Mouse (Mus musculus) embryonic fibroblast, embryonic 13.5 days (primary cell): ENCODE results near the gene Dok3. TPM values are rescaled to one million over a fixed set of nuclear protein-coding genes. Genes with fewer than 3 reads are reported as not detected.

Source experiments
- H3K27ac ChIP-seq: 2 replicates; pipeline ENCODE4 v1.5.1; 2012; ENCODE audit warnings: low read length, control low read depth, inconsistent platforms; ENCODE audit not compliant: insufficient read depth
- H3K4me1 ChIP-seq: 2 replicates; pipeline ENCODE4 v1.6.1; 2011; ENCODE audit warnings: low read length; ENCODE audit not compliant: control insufficient read depth, insufficient read depth
- H3K4me3 ChIP-seq: 2 replicates; pipeline ENCODE4 v1.5.1; 2011; ENCODE audit warnings: mild to moderate bottlenecking, control low read depth, low read length; ENCODE audit not compliant: insufficient read depth
- CTCF ChIP-seq: IDR thresholded peaks from 2 replicates; pipeline ENCODE4 v1.5.1; 2011; ENCODE audit warnings: mild to moderate bottlenecking, control low read depth, low read length, moderate library complexity, borderline replicate concordance; ENCODE audit not compliant: insufficient read depth
- POLR2A ChIP-seq: IDR thresholded peaks from 2 replicates; pipeline ENCODE4 v1.6.1; 2011; ENCODE audit warnings: low read depth, mild to moderate bottlenecking, control low read depth, low read length, moderate library complexity
- polyA plus RNA-seq: library from polyadenylated mRNA; stranded (reverse); fragments of >200 nt; gene quantifications from 2 replicates; pipeline ENCODE4 v1.2.4, GENCODE M21; 2011; ENCODE audit warnings: low read depth; ENCODE audit not compliant: missing spikeins, insufficient read length

Dok3 gene
- polyA plus RNA-seq, 1 experiment: 0.79 TPM

DNA sequence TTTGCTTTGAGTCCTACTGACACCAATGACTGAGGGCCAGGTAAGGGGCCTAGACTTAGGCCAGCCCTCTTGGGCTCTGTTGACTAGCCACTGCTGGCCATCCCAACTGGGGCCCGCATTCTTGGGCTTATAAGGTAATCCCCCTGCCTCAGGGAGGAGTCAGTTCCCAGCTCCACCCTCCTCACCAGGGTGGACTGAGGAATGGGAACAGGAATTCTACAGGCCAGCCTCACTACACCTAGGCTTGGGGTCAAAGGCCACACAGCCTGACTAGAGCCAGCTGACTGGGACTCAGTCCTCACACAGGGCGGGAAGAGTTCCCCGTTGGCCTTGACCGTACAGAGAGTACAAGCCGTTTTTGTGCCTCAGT is 17.6 kb downstream of the Dok3 start:
- Histone ChIP-seq H3K27ac (peak overlapping the region; percentile 92), H3K4me1 (peaks cover 16% of the 10 kb centered on the region), H3K4me3 (peak overlapping the region; percentile 76)
- TF ChIP-seq CTCF (no peak), POLR2A (peak; percentile 50; the same call in 1 of the 2 replicates)

DNA sequence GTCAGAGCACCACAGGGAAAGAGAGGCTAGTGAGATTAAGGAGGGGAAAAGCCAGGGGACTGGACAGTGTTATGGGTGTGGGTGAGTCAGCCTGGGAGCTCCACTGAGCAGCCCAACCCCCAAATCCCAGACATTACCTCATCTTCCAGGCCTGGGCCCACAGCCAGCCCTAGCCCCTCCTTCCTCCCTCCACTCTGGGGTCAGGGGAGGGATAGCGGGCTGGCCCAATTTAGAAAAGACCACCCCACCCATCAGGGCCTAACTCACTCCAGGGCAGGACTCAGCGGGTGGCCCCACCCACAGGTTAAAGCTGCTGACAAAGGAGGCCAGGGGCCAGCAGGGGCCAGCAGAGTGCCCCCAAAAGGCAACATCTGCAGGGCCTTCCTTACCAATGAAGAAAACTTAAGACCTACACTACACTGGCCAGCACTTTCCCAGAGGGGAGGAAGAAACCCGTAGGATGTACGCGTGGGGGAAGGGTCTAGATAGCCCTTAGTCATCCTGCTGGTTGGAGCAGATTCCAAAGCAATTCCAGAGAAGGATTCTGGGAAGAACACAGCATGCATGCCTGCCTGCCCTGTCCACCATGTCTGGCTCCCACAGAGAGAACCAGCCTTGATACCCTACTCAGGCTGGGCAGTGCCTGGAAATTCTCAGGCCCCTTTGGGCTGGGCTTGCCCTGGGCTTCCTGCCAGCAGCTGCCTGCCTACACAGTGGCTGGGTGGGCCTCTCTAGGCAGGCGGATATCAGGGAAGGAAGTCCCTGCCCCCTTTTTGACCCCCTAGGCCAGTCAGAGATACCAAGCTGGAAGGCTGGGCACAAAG is 18.2 kb downstream of the Dok3 start:
- Histone ChIP-seq H3K4me1 (peaks cover 16% of the 10 kb centered on the region), H3K27ac (peak overlapping the region; percentile 92), H3K4me3 (peak overlapping the region; percentile 76)
- no peak for TF ChIP-seq CTCF
- TF ChIP-seq POLR2A: peak; percentile 72; the same call in 1 of the 2 replicates

DNA sequence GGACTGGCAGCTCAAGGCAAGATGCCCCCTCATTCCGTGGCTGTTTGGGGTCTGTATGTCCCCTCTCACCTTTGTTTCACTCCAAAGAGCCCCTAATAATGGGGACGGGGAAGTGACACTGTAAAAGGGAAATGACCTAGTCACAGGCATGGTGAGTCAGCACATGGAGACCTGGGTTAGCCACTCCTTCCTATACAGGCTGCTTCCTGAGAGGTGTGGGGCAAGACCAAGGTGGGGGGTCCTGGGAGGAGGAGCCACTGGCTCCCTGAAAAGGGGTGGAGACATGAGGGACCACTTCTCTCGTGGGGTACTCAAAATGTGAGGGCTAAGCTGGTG is 18.8 kb downstream of the Dok3 start:
- H3K4me3 ChIP-seq: peak overlapping the region; percentile 8; the same call in 1 of the 2 replicates

DNA sequence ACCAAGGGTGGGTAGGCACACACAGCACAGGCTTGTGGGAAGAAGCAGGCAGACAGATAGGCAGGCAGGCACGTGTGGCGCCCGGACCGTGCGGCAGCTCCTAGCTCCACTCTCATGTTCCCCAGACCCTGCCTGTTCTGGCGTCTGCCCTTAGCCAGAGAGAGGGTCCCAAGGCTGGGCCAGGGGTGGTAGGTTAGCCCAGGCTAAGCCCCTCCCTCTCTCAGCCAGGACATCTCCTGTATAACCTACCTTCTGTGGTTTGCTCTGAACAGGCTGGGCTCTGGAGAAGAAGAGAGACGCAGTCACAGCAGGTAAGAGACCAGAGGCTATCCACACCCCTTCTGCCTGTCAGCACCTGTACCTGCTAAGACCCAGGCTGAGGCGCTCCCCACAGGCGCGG is 20.6 kb downstream of the Dok3 start:
- no peak overlapping the region for H3K27ac ChIP-seq
- H3K4me3 ChIP-seq: no peak overlapping the region; the same call in 1 of the 2 replicates
- no peak for TF ChIP-seq CTCF
- peaks cover 16% of the 10 kb centered on the region for H3K4me1 ChIP-seq

More for the DNA sequence above, 18.8 kb downstream of the Dok3 start:
- TF ChIP-seq POLR2A (peak; percentile 11), CTCF (no peak)
- H3K4me1 ChIP-seq: peaks cover 16% of the 10 kb centered on the region
- peak overlapping the region; percentile 65 for H3K27ac ChIP-seq

DNA sequence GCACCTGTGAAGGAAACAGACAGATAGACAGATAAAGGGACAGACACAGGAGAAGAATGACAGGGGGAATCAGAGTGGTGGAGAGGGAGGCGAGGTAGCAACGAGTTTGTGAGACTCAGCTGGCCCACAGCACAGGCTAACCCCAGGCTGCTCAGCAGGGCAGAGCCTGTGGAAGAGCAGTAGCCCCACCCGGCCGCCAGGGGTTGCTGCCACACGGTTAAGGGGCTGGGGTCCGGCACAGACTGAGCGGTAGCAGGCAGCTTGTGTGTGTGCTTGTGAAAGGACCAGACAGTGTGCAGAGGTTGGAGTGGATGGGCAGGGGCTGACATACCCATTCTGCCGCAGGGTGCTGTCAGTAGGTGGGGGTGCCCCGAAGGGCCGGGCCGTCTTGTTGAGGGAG is 21.2 kb downstream of the Dok3 start:
- Histone ChIP-seq H3K27ac (no peak overlapping the region), H3K4me1 (peaks cover 16% of the 10 kb centered on the region), H3K4me3 (no peak overlapping the region)
- TF ChIP-seq POLR2A (no peak), CTCF (no peak)

DNA sequence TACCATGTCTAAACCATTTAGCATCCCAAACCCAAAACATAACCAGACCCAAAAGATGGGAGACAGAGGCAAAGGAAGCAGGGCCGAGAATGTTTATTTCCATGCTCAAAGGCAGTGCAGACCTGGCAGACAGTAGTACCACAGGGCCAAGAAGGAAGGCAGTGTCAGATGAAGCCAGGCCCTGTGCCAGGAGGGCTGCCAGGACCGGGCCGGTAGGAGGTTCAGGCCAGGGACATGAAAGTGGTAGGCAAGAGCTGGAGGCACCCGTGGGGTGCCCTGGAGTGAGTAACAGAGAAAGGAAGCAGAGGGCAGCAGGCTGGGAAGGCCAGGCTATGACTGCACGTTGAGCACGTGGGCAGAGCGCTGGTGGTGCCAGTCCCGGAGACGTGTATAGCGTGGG is 22.4 kb downstream of the Dok3 start:
- H3K4me1 ChIP-seq: peaks cover 16% of the 10 kb centered on the region
- no peak for TF ChIP-seq CTCF
- no peak for TF ChIP-seq POLR2A
- H3K4me3 ChIP-seq: no peak overlapping the region
- H3K27ac ChIP-seq: no peak overlapping the region

DNA sequence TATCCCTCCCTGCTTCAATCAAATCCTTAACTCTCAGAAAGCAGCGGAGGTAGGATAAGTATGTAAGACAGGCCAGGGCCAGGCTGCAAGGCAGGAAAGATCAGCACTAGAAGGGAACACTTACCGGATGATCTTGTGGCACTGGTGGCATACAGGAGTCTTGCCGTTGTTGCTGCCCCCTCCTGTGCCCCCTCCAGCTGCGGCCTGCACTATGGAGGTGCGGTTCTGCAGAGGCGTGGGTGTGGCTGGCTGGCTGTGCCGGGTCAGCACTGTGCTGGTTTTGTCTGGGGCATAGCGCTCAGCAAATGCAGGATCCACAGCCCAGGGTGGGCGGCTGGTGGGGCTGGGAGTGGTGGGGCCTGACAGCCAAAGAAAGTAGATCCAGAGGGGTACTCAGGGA is 23.3 kb downstream of the Dok3 start:
- peaks cover 16% of the 10 kb centered on the region for H3K4me1 ChIP-seq
- TF ChIP-seq POLR2A (no peak), CTCF (no peak)
- no peak overlapping the region for H3K4me3 ChIP-seq
- H3K27ac ChIP-seq: no peak overlapping the region

DNA sequence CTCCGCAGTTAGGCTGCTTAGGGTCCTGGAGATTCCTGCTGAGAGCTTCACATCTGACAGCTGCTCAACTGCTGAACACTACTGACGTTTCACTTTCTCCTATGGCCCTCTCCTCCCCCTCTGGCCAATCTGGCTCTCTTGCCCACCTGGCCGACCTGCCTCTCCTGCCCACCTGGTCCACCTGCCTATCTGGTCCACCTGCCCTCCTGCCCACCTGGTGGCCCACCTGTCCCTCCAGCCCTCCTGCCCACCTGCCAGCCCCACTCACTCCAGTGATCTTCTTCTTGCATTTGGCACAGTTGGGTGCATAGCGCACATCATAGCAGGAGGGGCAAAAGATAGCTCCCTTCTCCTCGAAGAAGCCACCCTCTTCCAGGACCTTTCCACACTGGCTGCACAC is 24.7 kb downstream of the Dok3 start:
- peaks cover 10% of the 10 kb centered on the region for H3K4me1 ChIP-seq
- no peak for TF ChIP-seq CTCF
- no peak for TF ChIP-seq POLR2A
- H3K4me3 ChIP-seq: no peak overlapping the region
- H3K27ac ChIP-seq: no peak overlapping the region

DNA sequence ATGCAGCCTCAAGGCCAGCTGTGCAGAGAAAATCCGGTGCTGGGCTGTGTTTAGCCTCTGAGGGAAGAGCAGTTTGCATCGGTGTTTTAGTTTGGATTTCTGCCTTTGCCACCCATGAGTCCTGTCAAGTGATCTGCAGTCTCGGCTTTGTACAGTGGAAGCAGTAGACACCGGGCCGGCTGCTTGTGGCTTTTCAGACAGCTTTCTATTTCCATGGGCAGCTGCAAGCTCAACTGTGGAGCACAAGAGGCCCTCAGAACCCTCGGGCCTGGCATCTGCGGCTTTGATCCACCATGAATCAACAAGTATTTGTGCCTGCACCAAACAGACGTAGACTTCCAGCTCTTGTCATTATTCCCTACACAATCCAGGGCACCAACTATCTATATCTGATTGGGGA is 26.7 kb downstream of the Dok3 start:
- H3K27ac ChIP-seq: no peak overlapping the region
- 0 out of 2 replicates have a peak, but pooled peaks cover 4% of the 10 kb centered on the region for H3K4me1 ChIP-seq
- H3K4me3 ChIP-seq: no peak overlapping the region
- TF ChIP-seq POLR2A (no peak), CTCF (no peak)

DNA sequence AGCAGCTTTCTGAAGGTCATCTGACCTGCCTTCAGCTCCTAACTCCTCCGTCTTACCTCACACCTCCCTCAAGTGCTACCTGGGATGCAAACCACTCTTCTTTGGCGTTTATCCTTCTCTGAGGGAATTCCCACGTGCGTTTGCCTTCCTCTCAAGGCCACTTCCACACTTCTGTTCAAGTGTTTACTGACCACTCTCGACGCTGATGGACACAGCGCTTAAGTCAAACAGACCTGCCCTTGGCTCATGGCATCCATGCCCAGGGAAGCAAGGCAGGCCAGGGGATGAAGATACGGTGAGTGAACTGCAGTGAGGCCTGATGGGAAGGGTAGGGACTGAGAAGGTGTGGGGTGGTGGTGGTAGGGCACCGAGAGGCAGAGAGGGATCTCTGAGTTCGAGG is 28.5 kb downstream of the Dok3 start:
- TF ChIP-seq CTCF (no peak), POLR2A (no peak; the same call in 1 of the 2 replicates)
- Histone ChIP-seq H3K4me3 (no peak overlapping the region), H3K4me1 (0 out of 2 replicates have a peak, but pooled peaks cover 4% of the 10 kb centered on the region), H3K27ac (no peak overlapping the region)

DNA sequence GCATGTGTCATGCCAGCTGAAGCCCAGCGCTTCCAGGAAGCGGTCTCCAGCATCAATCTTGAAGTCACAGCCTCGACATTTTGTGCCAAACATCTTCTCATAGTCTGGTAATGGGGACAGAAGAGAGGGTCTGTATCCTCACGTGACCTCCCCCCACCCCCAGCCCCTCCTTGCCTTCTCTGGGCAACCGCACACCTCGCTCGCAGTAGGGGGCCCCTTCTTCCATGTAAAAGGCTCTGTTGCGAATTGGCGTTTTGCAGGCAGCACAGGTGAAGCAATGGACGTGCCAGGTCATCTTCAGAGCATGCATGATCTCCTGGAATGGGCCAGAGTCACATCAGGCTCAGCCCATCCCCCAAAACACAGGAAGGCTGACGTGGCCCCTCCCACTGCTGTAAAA is 30.2 kb downstream of the Dok3 start:
- no peak overlapping the region for H3K4me3 ChIP-seq
- no peak overlapping the region for H3K27ac ChIP-seq
- 0 out of 2 replicates have a peak, but pooled peaks cover 4% of the 10 kb centered on the region for H3K4me1 ChIP-seq
- TF ChIP-seq CTCF (no peak), POLR2A (no peak; the same call in 1 of the 2 replicates)
